Mouse (Mus musculus) midbrain, postnatal 0 days (tissue): ENCODE results near the gene Kmt5a. TPM values are rescaled to one million over a fixed set of nuclear protein-coding genes. Genes with fewer than 3 reads are reported as not detected.

Source experiments
- ATAC-seq: fragments of 200-750 bp; cut with Nextera tagmentation; 2 replicates; pipeline ENCODE4 v1.8.0; 2017; ENCODE audit warnings: moderate number of reproducible peaks, mild to moderate bottlenecking, moderate TSS enrichment, moderate library complexity; ENCODE audit not compliant: low FRiP score
- DNase-seq: peaks from one replicate; pipeline ENCODE4 v3.0.0-alpha.2; 2015; ENCODE audit warnings: low spot score
- H3K27ac ChIP-seq: fragments of 300-500 bp; sonication (generic); 2 replicates; pipeline ENCODE4 v1.5.1; 2014; ENCODE audit warnings: low read depth, mild to moderate bottlenecking, low read length, mixed read lengths
- H3K27me3 ChIP-seq: fragments of 300-500 bp; sonication (generic); 2 replicates; pipeline ENCODE4 v1.6.1; 2014; ENCODE audit warnings: low read length, control low read depth, mixed read lengths; ENCODE audit not compliant: insufficient read depth
- H3K36me3 ChIP-seq: fragments of 300-500 bp; sonication (generic); 2 replicates; pipeline ENCODE4 v1.6.1; 2014; ENCODE audit warnings: low read length, control low read depth, mixed read lengths; ENCODE audit not compliant: insufficient read depth
- H3K4me1 ChIP-seq: fragments of 300-500 bp; sonication (generic); 2 replicates; pipeline ENCODE4 v1.6.1; 2014; ENCODE audit warnings: mild to moderate bottlenecking, control low read depth, antibody characterized with exemption, low read length, mixed read lengths; ENCODE audit not compliant: insufficient read depth
- H3K4me2 ChIP-seq: fragments of 300-500 bp; sonication (generic); 2 replicates; pipeline ENCODE4 v1.6.1; 2014; ENCODE audit warnings: low read depth, mild to moderate bottlenecking, low read length, mixed read lengths; ENCODE audit not compliant: poor library complexity, severe bottlenecking
- H3K4me3 ChIP-seq: fragments of 300-500 bp; sonication (generic); 2 replicates; pipeline ENCODE4 v1.5.1; 2014; ENCODE audit warnings: low read depth, mild to moderate bottlenecking, low read length, moderate library complexity
- H3K9ac ChIP-seq: fragments of 300-500 bp; sonication (generic); replicated peaks from 2 replicates; pipeline ENCODE4 v1.6.1; 2014; ENCODE audit warnings: mild to moderate bottlenecking, low read length, moderate library complexity, mixed read lengths; ENCODE audit not compliant: poor library complexity, severe bottlenecking
- H3K9me3 ChIP-seq: fragments of 300-500 bp; sonication (generic); 2 replicates; pipeline ENCODE4 v1.6.1; 2016; ENCODE audit warnings: low read length, control low read depth
- CTCF ChIP-seq: IDR thresholded peaks from 2 replicates; pipeline ENCODE4 v1.5.1; 2016; ENCODE audit warnings: antibody characterized with exemption, mild to moderate bottlenecking
- WGBS: fragments of 180-500 bp; shearing (Covaris S2); extraction: QIAGEN DNeasy Blood & Tissue Kit; methylation state at CpG from one replicate; pipeline ENCODE4 v1.1.7; 2014; 5-methylcytosine and 5-hydroxymethylcytosine counted together
- polyA plus RNA-seq: library from polyadenylated mRNA; unstranded; fragments of >200 nt; fragmentation: Nextera tagmentation; extraction: Ambion mirVana; gene quantifications from 2 replicates; pipeline ENCODE4 v1.2.1, GENCODE M21; 2015
- total RNA-seq: library from RNA; depleted of rRNA; stranded (reverse); fragments of >200 nt; gene quantifications from 2 replicates; pipeline ENCODE4 v1.2.3, GENCODE M21; 2014

Gene Kmt5a
- total and polyA plus RNA-seq, 2 experiments from 2014 or later = 15.3 to 39.0 TPM

GRCm38 (mm10) chr5:124468365-124468764 is 28.6 kb downstream of the Kmt5a start:
- Histone ChIP-seq H3K4me3 (no peak overlapping the region), H3K4me1 (no peaks in the 10 kb centered on the region), H3K9ac (no peak overlapping the region), H3K36me3 (peaks cover 19% of the 10 kb centered on the region), H3K27ac (no peak overlapping the region), H3K9me3 (no peaks in the 10 kb centered on the region), H3K27me3 (no peaks in the 10 kb centered on the region), H3K4me2 (no peak overlapping the region)
- TF ChIP-seq CTCF = no peak
- no peak for ATAC-seq
- DNase-seq = no peak
- WGBS = 89% methylated on average over 7 of the region's 7 CpGs

- ATAC-seq = no peak
- TF ChIP-seq CTCF = no peak
- 94% methylated on average over 6 of the region's 6 CpGs for WGBS
Measured at GRCm38 (mm10) chr5:124469486-124469885, 29.8 kb downstream of the Kmt5a start.

GRCm38 (mm10) chr5:124470591-124471171 is 31.0 kb downstream of the Kmt5a start:
- Histone ChIP-seq H3K27me3 (no peaks in the 10 kb centered on the region), H3K9ac (no peak overlapping the region), H3K27ac (no peak overlapping the region), H3K4me2 (no peak overlapping the region), H3K4me3 (no peak overlapping the region), H3K4me1 (no peaks in the 10 kb centered on the region), H3K9me3 (no peaks in the 10 kb centered on the region), H3K36me3 (peaks cover 17% of the 10 kb centered on the region)
- no peak for DNase-seq
- ATAC-seq = no peak
- TF ChIP-seq CTCF = no peak
- WGBS = 84% methylated on average over 6 of the region's 6 CpGs

More at GRCm38 (mm10) chr5:124469486-124469885, 29.8 kb downstream of the Kmt5a start:
- no peaks in the 10 kb centered on the region for H3K9me3 ChIP-seq
- H3K9ac ChIP-seq = no peak overlapping the region
- no peak overlapping the region for H3K27ac ChIP-seq
- H3K4me1 ChIP-seq = no peaks in the 10 kb centered on the region
- H3K27me3 ChIP-seq = no peaks in the 10 kb centered on the region
- H3K4me2 ChIP-seq = no peak overlapping the region
- no peak for DNase-seq
- no peak overlapping the region for H3K4me3 ChIP-seq
- H3K36me3 ChIP-seq = peaks cover 17% of the 10 kb centered on the region

- Histone ChIP-seq H3K36me3 (no peaks in the 10 kb centered on the region), H3K27me3 (no peaks in the 10 kb centered on the region), H3K27ac (no peak overlapping the region; the same call in 1 of the 2 replicates), H3K4me3 (peak overlapping the region; percentile 69; the same call in 1 of the 2 replicates), H3K9me3 (no peaks in the 10 kb centered on the region), H3K4me1 (peaks cover 9% of the 10 kb centered on the region; the same call in 1 of the 2 replicates), H3K9ac (no peak overlapping the region), H3K4me2 (peak overlapping the region; percentile 43)
- TF ChIP-seq CTCF = no peak
- ATAC-seq (no peak), DNase-seq (no peak)
- WGBS = 71% methylated on average over 1 of the region's 1 CpGs
Measured at GRCm38 (mm10) chr5:124478873-124479204, 39.1 kb downstream of the Kmt5a start.

- H3K9me3 ChIP-seq = no peaks in the 10 kb centered on the region
- DNase-seq = no peak
- 82% methylated on average over 4 of the region's 4 CpGs for WGBS
- no peak for ATAC-seq
- H3K27ac ChIP-seq = no peak overlapping the region
- H3K4me2 ChIP-seq = no peak overlapping the region
- H3K27me3 ChIP-seq = no peaks in the 10 kb centered on the region
- no peak for TF ChIP-seq CTCF
- no peak overlapping the region for H3K9ac ChIP-seq
- no peak overlapping the region for H3K4me3 ChIP-seq
- H3K36me3 ChIP-seq = no peaks in the 10 kb centered on the region
- peaks cover 9% of the 10 kb centered on the region; the same call in 1 of the 2 replicates for H3K4me1 ChIP-seq
Measured at GRCm38 (mm10) chr5:124480119-124480518, 40.4 kb downstream of the Kmt5a start.

GRCm38 (mm10) chr5:124481714-124482113 is 42.0 kb downstream of the Kmt5a start:
- H3K4me2 ChIP-seq = no peak overlapping the region
- H3K27me3 ChIP-seq = no peaks in the 10 kb centered on the region
- no peak for ATAC-seq
- peaks cover 9% of the 10 kb centered on the region; the same call in 1 of the 2 replicates for H3K4me1 ChIP-seq
- no peak overlapping the region for H3K27ac ChIP-seq
- H3K36me3 ChIP-seq = no peaks in the 10 kb centered on the region
- DNase-seq = no peak
- TF ChIP-seq CTCF = no peak
- H3K9ac ChIP-seq = no peak overlapping the region
- H3K9me3 ChIP-seq = no peaks in the 10 kb centered on the region
- WGBS = 90% methylated on average over 4 of the region's 4 CpGs
- H3K4me3 ChIP-seq = no peak overlapping the region
